Comparison of ENCODE assay signal across 9 mouse cellular contexts in the genomic region with DNA sequence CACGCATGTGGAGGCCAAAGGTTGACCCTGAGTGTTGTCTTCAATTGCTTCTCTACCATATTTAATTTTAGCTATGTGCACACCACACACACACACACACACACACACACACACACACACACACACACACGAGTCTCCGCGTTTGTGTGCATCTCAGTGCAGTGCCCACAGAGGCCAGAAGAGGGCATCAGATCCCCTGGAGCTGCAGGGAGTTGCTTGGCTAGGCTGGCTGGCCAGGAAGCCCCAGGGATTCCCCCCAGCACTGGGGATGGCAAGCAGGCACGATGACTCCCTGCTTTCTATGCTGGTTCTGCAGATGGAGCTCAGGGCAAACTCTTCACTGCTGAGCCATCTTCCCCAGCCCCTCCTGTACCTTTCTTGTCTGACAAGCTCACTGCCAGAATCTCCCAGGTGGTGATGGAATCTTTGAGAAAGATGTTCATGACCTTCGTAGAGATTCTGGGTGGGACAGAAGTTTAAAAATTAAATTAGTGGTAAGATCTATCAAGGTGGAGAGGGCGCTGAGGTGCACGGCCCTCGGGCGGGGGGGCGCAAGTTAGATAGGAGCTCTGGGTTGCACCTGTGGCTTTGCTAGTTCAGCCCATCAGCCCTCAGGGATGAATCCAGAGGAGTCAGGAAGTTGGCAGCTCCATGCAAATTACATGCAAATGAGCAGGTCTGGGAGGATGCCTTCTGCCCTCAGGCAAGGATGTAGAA. TPM values are rescaled to one million over a fixed set of nuclear protein-coding genes. Genes with fewer than 3 reads are reported as not detected.
DNase-seq lines count a peak whose midpoint lies in the region; ATAC-seq and TF ChIP-seq lines count a peak whose summit lies in the region.
"Had no signal": no experiment of that assay in that cellular context is flagged by ENCODE, and none has a peak within 500 bp of the region (broad histone marks: within the 10 kb centered on the region; RNA-seq: fewer than 3 reads in every experiment).

No protein-coding gene starts in this region.

- WGBS in liver, embryonic 16.5 days (ENCODE audit: insufficient replicate concordance): 15% methylated on average over 11 of the region's 11 CpGs

- no peaks in the 10 kb centered on the region for H3K9me3 ChIP-seq in ES-Bruce4 (replicated peaks; ENCODE audit: control insufficient read depth, insufficient read depth, low read length, poor library complexity, severe bottlenecking)
- H3K9me3 ChIP-seq in liver, embryonic 16.5 days (replicated peaks; ENCODE audit: control insufficient read depth, low read length): no peaks in the 10 kb centered on the region
- H3K9me3 ChIP-seq: heart, embryonic 15.5 days had no signal

- H3K4me1 ChIP-seq in ES-Bruce4 (ENCODE audit: control insufficient read depth, insufficient read depth, low read length): no peaks in the 10 kb centered on the region
- no peaks in the 10 kb centered on the region; the same call in none of the 2 replicates for H3K4me1 ChIP-seq in liver, embryonic 16.5 days (ENCODE audit: control insufficient read depth, low read depth, low read length)
- H3K4me1 ChIP-seq: heart, embryonic 15.5 days had no signal

- no peak overlapping the region for H3K4me3 ChIP-seq in ES-Bruce4 (ENCODE audit: low read depth, low read length)
- H3K4me3 ChIP-seq in liver, embryonic 16.5 days (ENCODE audit: low read depth, low read length): no peak overlapping the region
- H3K4me3 ChIP-seq: heart, embryonic 15.5 days had no signal

- H3K36me3 ChIP-seq in ES-Bruce4 (ENCODE audit: control insufficient read depth, insufficient read depth, low read length, poor library complexity, severe bottlenecking): no peaks in the 10 kb centered on the region
- peaks cover 3% of the 10 kb centered on the region for H3K36me3 ChIP-seq in liver, embryonic 16.5 days (ENCODE audit: control insufficient read depth, insufficient read depth)
- H3K36me3 ChIP-seq: heart, embryonic 15.5 days had no signal

- no peak overlapping the region for H3K4me2 ChIP-seq in liver, embryonic 16.5 days (ENCODE audit: low read depth, low read length)
- H3K4me2 ChIP-seq: heart, embryonic 15.5 days had no signal

- no peak for TF ChIP-seq POLR2A in ES-Bruce4 (IDR thresholded peaks at IDR 0.05; ENCODE audit: insufficient read depth, low read length)

- no peak overlapping the region for H3K27ac ChIP-seq in ES-Bruce4 (ENCODE audit: insufficient read depth, low read length)
- H3K27ac ChIP-seq in liver, embryonic 16.5 days (ENCODE audit: low read length): no peak overlapping the region
- H3K27ac ChIP-seq: heart, embryonic 15.5 days had no signal

- H3K27me3 ChIP-seq in ES-Bruce4 (ENCODE audit: control insufficient read depth, insufficient read depth, low read length, poor library complexity, severe bottlenecking): no peaks in the 10 kb centered on the region
- H3K27me3 ChIP-seq in liver, embryonic 16.5 days (ENCODE audit: control insufficient read depth, insufficient read depth, low read depth, low read length): no peaks in the 10 kb centered on the region

- peak; percentile 18; the same call in 1 of the 2 replicates for ATAC-seq in liver, embryonic 16.5 days (ENCODE audit: low read depth)

- 0 out of 2 replicates have a peak, but pooled peaks have one; percentile 10 for TF ChIP-seq EP300 in ES-Bruce4 (IDR thresholded peaks at IDR 0.05; ENCODE audit: insufficient read depth, low read depth, low read length)

- H3K9ac ChIP-seq in ES-Bruce4 (ENCODE audit: low read depth, poor library complexity, severe bottlenecking): no peak overlapping the region
- no peak overlapping the region for H3K9ac ChIP-seq in liver, embryonic 16.5 days (ENCODE audit: low read depth, low read length)
- H3K9ac ChIP-seq: heart, embryonic 15.5 days had no signal

- peak; percentile 76 for TF ChIP-seq CTCF in ES-Bruce4 (IDR thresholded peaks at IDR 0.05; ENCODE audit: low read depth, low read length)

- peak; percentile 73 for DNase-seq in 3T3-L1 (ENCODE audit: low read depth, low spot score)
- DNase-seq in cerebellum, adult 8-10 months: peak; percentile 54
- peak; percentile 33 to 42 for DNase-seq in frontal cortex, postnatal 36 days (ENCODE audit: low spot score in 2 of 2)
- peak; percentile 57 to 81 for DNase-seq in kidney, adult 8-10 months
- DNase-seq in right cerebral cortex, adult 18-20 months: peak; percentile 51
- DNase-seq in urinary bladder, postnatal 36 days (ENCODE audit: low spot score in 2 of 2): peak; percentile 55 to 73

RNA-seq across cellular contexts. Expression of gene C3, which starts 8.6 kb away (rescaled TPM):
- 0.94 TPM in 1 of 2 replicates, not detected in the other for polyA plus RNA-seq in ES-Bruce4 (2011; ENCODE audit: insufficient read depth, insufficient read length, low read depth, missing spikeins)
- polyA plus RNA-seq in liver, embryonic 16.5 days (2015; fragmentation: Nextera tagmentation; extraction: Ambion mirVana): 494 and 609 TPM in 2 replicates

RNA-seq across cellular contexts. Expression of gene Tnfsf14, which starts 25.3 kb away (rescaled TPM):
- polyA plus RNA-seq in ES-Bruce4 (2011; ENCODE audit: insufficient read depth, insufficient read length, low read depth, missing spikeins): not detected in 2 replicates
- polyA plus RNA-seq in liver, embryonic 16.5 days (2015; fragmentation: Nextera tagmentation; extraction: Ambion mirVana): 1.3 and 1.4 TPM in 2 replicates
- polyA plus RNA-seq: heart, embryonic 15.5 days had no signal

RNA-seq across cellular contexts. Expression of gene Gpr108, which starts 28.9 kb away (rescaled TPM):
- polyA plus RNA-seq in ES-Bruce4 (2011; ENCODE audit: insufficient read depth, insufficient read length, low read depth, missing spikeins): 13.1 and 14.2 TPM in 2 replicates
- 11.4 and 12.6 TPM in 2 replicates for polyA plus RNA-seq in liver, embryonic 16.5 days (2015; fragmentation: Nextera tagmentation; extraction: Ambion mirVana)

RNA-seq across cellular contexts. Expression of gene Trip10, which starts 29.9 kb away (rescaled TPM):
- 59.0 and 61.1 TPM in 2 replicates for polyA plus RNA-seq in ES-Bruce4 (2011; ENCODE audit: insufficient read depth, insufficient read length, low read depth, missing spikeins)
- polyA plus RNA-seq in liver, embryonic 16.5 days (2015; fragmentation: Nextera tagmentation; extraction: Ambion mirVana): 10.4 TPM in 2 replicates

RNA-seq across cellular contexts. Expression of gene Vav1, which starts 59.6 kb away (rescaled TPM):
- polyA plus RNA-seq in ES-Bruce4 (2011; ENCODE audit: insufficient read depth, insufficient read length, low read depth, missing spikeins): not detected in 2 replicates
- 13.7 and 14.4 TPM in 2 replicates for polyA plus RNA-seq in liver, embryonic 16.5 days (2015; fragmentation: Nextera tagmentation; extraction: Ambion mirVana)

Comparison
In these comparisons a context has a peak if more than half of its experiments do, and no peak if none do; other contexts are left out.
1. RNA of gene C3, which starts 8.6 kb away (polyA plus RNA-seq): 494 to 609 TPM in liver, embryonic 16.5 days; 0.94 TPM in ES-Bruce4; every median in the first group is over 100 times any median in the second.
2. Peak in every context shown above with its lines, with median percentiles within 50 percentile points of each other: DNase-seq.